In the genomic region with DNA sequence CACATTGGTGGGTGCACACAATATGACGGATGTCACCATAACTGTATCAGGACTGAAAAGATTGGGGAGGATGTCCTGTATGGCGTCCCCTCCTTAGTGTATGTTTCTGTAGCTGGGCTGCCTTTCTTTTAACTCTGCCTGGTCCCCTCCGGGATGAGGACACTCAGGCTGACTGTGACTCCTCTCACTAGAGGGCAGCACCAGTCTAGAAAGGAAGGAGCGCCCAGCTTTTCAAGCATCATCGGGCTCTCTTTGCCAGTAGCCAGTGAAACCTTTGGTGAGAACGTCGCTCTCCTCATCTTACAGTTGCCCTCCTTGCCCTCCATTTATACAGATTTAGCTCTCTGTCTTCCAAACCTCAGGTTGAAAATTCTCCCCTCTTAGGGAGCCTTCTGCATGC, we compare ENCODE assay signal across 8 mouse cellular contexts.
DNase-seq lines count a peak whose midpoint lies in the region; ATAC-seq and TF ChIP-seq lines count a peak whose summit lies in the region.

No protein-coding gene starts in this region.

- no peak overlapping the region for H3K4me3 ChIP-seq in kidney, adult 2 months (ENCODE audit: insufficient read depth, low read depth, low read length)
- H3K4me3 ChIP-seq in kidney, embryonic 16.5 days (ENCODE audit: low read length) = no peak overlapping the region
- H3K4me3 ChIP-seq in bone marrow, adult 2 months (replicated peaks; ENCODE audit: control insufficient read depth, low read depth, low read length) = no peak overlapping the region
- H3K4me3 ChIP-seq in embryonic fibroblast, embryonic 13.5 days (ENCODE audit: insufficient read depth, low read length) = no peak overlapping the region
- no peak overlapping the region for H3K4me3 ChIP-seq in stomach, postnatal 0 days (ENCODE audit: low read depth, low read length)

- TF ChIP-seq POLR2A in kidney, adult 2 months (IDR thresholded peaks at IDR 0.05; ENCODE audit: low read depth, low read length) = no peak
- TF ChIP-seq POLR2A in bone marrow, adult 2 months (IDR thresholded peaks at IDR 0.05; ENCODE audit: borderline replicate concordance, control insufficient read depth, low read depth, low read length) = no peak
- TF ChIP-seq POLR2A in embryonic fibroblast, embryonic 13.5 days (IDR thresholded peaks at IDR 0.05; ENCODE audit: low read depth, low read length) = no peak

- TF ChIP-seq CTCF in kidney, adult 2 months (conservative IDR thresholded peaks at IDR 0.05; ENCODE audit: insufficient read depth, insufficient read length, low read depth, low read length) = peak; percentile 67
- peak; percentile 29; the same call in 1 of the 2 replicates for TF ChIP-seq CTCF in bone marrow, adult 2 months (IDR thresholded peaks at IDR 0.05; ENCODE audit: control insufficient read depth, insufficient read depth, low read length)
- TF ChIP-seq CTCF in embryonic fibroblast, embryonic 13.5 days (IDR thresholded peaks at IDR 0.05; ENCODE audit: borderline replicate concordance, insufficient read depth, low read length) = peak; percentile 69
- TF ChIP-seq CTCF in stomach, postnatal 0 days (IDR thresholded peaks at IDR 0.05; ENCODE audit: low read depth) = peak; percentile 80

- H3K9ac ChIP-seq in kidney, embryonic 16.5 days (replicated peaks; ENCODE audit: low read length) = no peak overlapping the region
- H3K9ac ChIP-seq in stomach, postnatal 0 days (ENCODE audit: low read length) = no peak overlapping the region

- 30% methylated on average over 7 of the region's 7 CpGs for WGBS in kidney, adult 2 months
- WGBS in kidney, embryonic 16.5 days = 30% methylated on average over 7 of the region's 7 CpGs
- WGBS in bone marrow, adult 2 months = 58% methylated on average over 7 of the region's 7 CpGs
- WGBS in stomach, postnatal 0 days = 36% methylated on average over 7 of the region's 7 CpGs

- peak; percentile 56 for DNase-seq in kidney, adult 2 months
- peak; percentile 78 for DNase-seq in kidney, postnatal 10 days
- peak; percentile 59 for DNase-seq in lung, postnatal 25 days (ENCODE audit: low spot score)
- peak; percentile 47 for DNase-seq in stomach, postnatal 0 days (ENCODE audit: low spot score)
- no peak for DNase-seq in adrenal gland, adult 18-20 months (ENCODE audit: low spot score in 2 of 2)

- TF ChIP-seq EP300 in stomach, postnatal 0 days (optimal IDR thresholded peaks at IDR 0.05) = no peak

- H3K4me1 ChIP-seq in kidney, adult 2 months (ENCODE audit: control insufficient read depth, insufficient read depth, low read length) = peaks cover 9% of the 10 kb centered on the region
- H3K4me1 ChIP-seq in kidney, embryonic 16.5 days (ENCODE audit: insufficient read depth, low read length) = peaks cover 14% of the 10 kb centered on the region
- no peaks in the 10 kb centered on the region for H3K4me1 ChIP-seq in bone marrow, adult 2 months (ENCODE audit: control insufficient read depth, insufficient read depth, low read length)
- H3K4me1 ChIP-seq in embryonic fibroblast, embryonic 13.5 days (ENCODE audit: control insufficient read depth, insufficient read depth, low read length) = no peaks in the 10 kb centered on the region
- no peaks in the 10 kb centered on the region for H3K4me1 ChIP-seq in stomach, postnatal 0 days (replicated peaks; ENCODE audit: control insufficient read depth, insufficient read depth)

- no peak overlapping the region for H3K27ac ChIP-seq in kidney, adult 2 months (ENCODE audit: insufficient read depth, low read depth, low read length)
- H3K27ac ChIP-seq in kidney, embryonic 16.5 days (ENCODE audit: low read length) = no peak overlapping the region
- no peak overlapping the region for H3K27ac ChIP-seq in bone marrow, adult 2 months (ENCODE audit: control insufficient read depth, insufficient read depth, low read depth, low read length, poor library complexity)
- H3K27ac ChIP-seq in embryonic fibroblast, embryonic 13.5 days (ENCODE audit: insufficient read depth, low read length) = no peak overlapping the region
- H3K27ac ChIP-seq in stomach, postnatal 0 days (replicated peaks) = no peak overlapping the region

- no peaks in the 10 kb centered on the region for H3K36me3 ChIP-seq in kidney, adult 2 months (ENCODE audit: control insufficient read depth, insufficient read depth, low read length)
- no peaks in the 10 kb centered on the region for H3K36me3 ChIP-seq in kidney, embryonic 16.5 days (ENCODE audit: insufficient read depth, low read length)
- no peaks in the 10 kb centered on the region for H3K36me3 ChIP-seq in stomach, postnatal 0 days (ENCODE audit: control insufficient read depth, insufficient read depth, low read length)

- H3K9me3 ChIP-seq in kidney, embryonic 16.5 days (ENCODE audit: low read length) = no peaks in the 10 kb centered on the region
- no peaks in the 10 kb centered on the region for H3K9me3 ChIP-seq in stomach, postnatal 0 days (ENCODE audit: control insufficient read depth, low read length)

- no peak for ATAC-seq in kidney, embryonic 16.5 days (ENCODE audit: low FRiP score, low TSS enrichment)
- no peak for ATAC-seq in stomach, postnatal 0 days (ENCODE audit: low FRiP score, low TSS enrichment)

- H3K4me2 ChIP-seq in kidney, embryonic 16.5 days (replicated peaks; ENCODE audit: low read depth, low read length) = no peak overlapping the region
- no peak overlapping the region for H3K4me2 ChIP-seq in stomach, postnatal 0 days (replicated peaks; ENCODE audit: low read depth)

- no peaks in the 10 kb centered on the region for H3K27me3 ChIP-seq in kidney, adult 2 months (replicated peaks; ENCODE audit: control insufficient read depth, insufficient read depth, low read length)
- H3K27me3 ChIP-seq in kidney, embryonic 16.5 days (ENCODE audit: insufficient read depth, low read length) = no peaks in the 10 kb centered on the region
- no peaks in the 10 kb centered on the region for H3K27me3 ChIP-seq in stomach, postnatal 0 days (ENCODE audit: control insufficient read depth, insufficient read depth, low read length)

Comparison
In these comparisons a context has a peak if more than half of its experiments do, and no peak if none do; other contexts are left out.
1. DNase-seq: peak in kidney, adult 2 months (single experiment), kidney, postnatal 10 days (single experiment), lung, postnatal 25 days (single experiment) and stomach, postnatal 0 days (single experiment); none in adrenal gland, adult 18-20 months (0 of 2).
2. CTCF ChIP-seq: peak in every context shown above with its lines; median percentile 80 in stomach, postnatal 0 days; 69 in embryonic fibroblast, embryonic 13.5 days; 67 in kidney, adult 2 months; 29 in bone marrow, adult 2 months.